Mouse (Mus musculus): ENCODE measurements around the gene Ndst4. TPM values are rescaled to one million over a fixed set of nuclear protein-coding genes. Genes with fewer than 3 reads are reported as not detected.
A peak's percentile ranks its signal among the peaks of the same experiment; 100 is the strongest.

Gene Ndst4
- 2.6 TPM in 2 replicates for polyA plus RNA-seq (2015; fragmentation: Nextera tagmentation; extraction: Ambion mirVana)

GRCm38 (mm10) chr3:125403601-125404396, at the start of gene Ndst4:
Gene Ndst4, plus strand, starts transcription at chr3:125404076.
- H3K27ac ChIP-seq (replicated peaks): peak within 1 kb of the TSS; percentile 55
- no peaks in the 10 kb centered on the region for H3K9me3 ChIP-seq
- ATAC-seq (ENCODE audit: low read depth): peak; percentile 95

DNA sequence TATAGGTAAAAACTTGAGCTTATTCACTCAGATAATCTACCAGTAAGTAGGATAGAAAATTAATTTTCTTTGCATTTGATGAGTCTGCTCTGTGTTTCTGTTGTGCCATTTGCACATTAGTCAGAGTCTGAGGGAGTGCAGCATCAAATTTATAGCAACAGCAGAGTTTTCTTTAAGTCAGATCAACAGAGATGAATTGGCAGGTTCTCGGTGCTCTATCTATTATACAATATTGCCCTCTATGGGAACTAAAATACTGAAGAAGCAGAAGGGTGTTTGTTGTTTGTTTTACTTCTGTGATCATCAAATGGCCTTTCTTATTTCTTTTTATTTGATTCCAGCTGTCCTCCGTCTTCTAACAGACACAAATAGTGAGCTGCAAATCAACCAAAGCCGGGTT, 6.4 kb upstream of the Ndst4 start:
- H3K27me3 ChIP-seq: no peaks in the 10 kb centered on the region
- no peak overlapping the region for H3K9ac ChIP-seq
- no peak for ATAC-seq (ENCODE audit: low read depth)
- no peaks in the 10 kb centered on the region for H3K36me3 ChIP-seq
- H3K4me1 ChIP-seq (replicated peaks): no peaks in the 10 kb centered on the region
- H3K9me3 ChIP-seq: no peaks in the 10 kb centered on the region
- no peak overlapping the region for H3K4me3 ChIP-seq
- H3K4me2 ChIP-seq: no peak overlapping the region
- 70% methylated on average over 3 of the region's 3 CpGs for WGBS
- H3K27ac ChIP-seq (replicated peaks): no peak overlapping the region

More at GRCm38 (mm10) chr3:125403601-125404396, at the start of gene Ndst4:
- H3K4me2 ChIP-seq: peak within 1 kb of the TSS; percentile 61
- WGBS: 8% methylated on average over 14 of the region's 14 CpGs
- H3K36me3 ChIP-seq: no peaks in the 10 kb centered on the region
- peak within 1 kb of the TSS; percentile 61 for H3K9ac ChIP-seq
- H3K4me3 ChIP-seq: peak within 1 kb of the TSS; percentile 44
- peaks cover 13% of the 10 kb centered on the region; the same call in 1 of the 2 replicates for H3K4me1 ChIP-seq (replicated peaks)
- H3K27me3 ChIP-seq: no peaks in the 10 kb centered on the region

GRCm38 (mm10) chr3:125406456-125406855, 2.6 kb downstream of the Ndst4 start:
- H3K9me3 ChIP-seq: no peaks in the 10 kb centered on the region
- H3K9ac ChIP-seq: no peak overlapping the region
- no peaks in the 10 kb centered on the region for H3K27me3 ChIP-seq
- no peak for ATAC-seq (ENCODE audit: low read depth)
- H3K4me1 ChIP-seq (replicated peaks): peaks cover 13% of the 10 kb centered on the region; the same call in 1 of the 2 replicates
- H3K4me2 ChIP-seq: 0 out of 2 replicates have a peak overlapping the region, but pooled peaks have one; percentile 2
- WGBS: 40% methylated on average over 2 of the region's 2 CpGs
- no peaks in the 10 kb centered on the region for H3K36me3 ChIP-seq
- no peak overlapping the region for H3K27ac ChIP-seq (replicated peaks)
- no peak overlapping the region for H3K4me3 ChIP-seq

- Histone ChIP-seq H3K4me1 (replicated peaks) (peaks cover 13% of the 10 kb centered on the region; the same call in 1 of the 2 replicates), H3K27ac (replicated peaks) (no peak overlapping the region), H3K36me3 (no peaks in the 10 kb centered on the region), H3K9ac (no peak overlapping the region), H3K27me3 (no peaks in the 10 kb centered on the region), H3K9me3 (no peaks in the 10 kb centered on the region), H3K4me2 (0 out of 2 replicates have a peak overlapping the region, but pooled peaks have one; percentile 2), H3K4me3 (no peak overlapping the region)
- no peak for ATAC-seq (ENCODE audit: low read depth)
- WGBS: 79% methylated on average over 3 of the region's 3 CpGs
Observed at GRCm38 (mm10) chr3:125406991-125407390, 3.1 kb downstream of the Ndst4 start.

GRCm38 (mm10) chr3:125466894-125467652, 63.2 kb downstream of the Ndst4 start:
- 33% methylated on average over 6 of the region's 6 CpGs for WGBS
- H3K4me2 ChIP-seq: no peak overlapping the region
- no peak overlapping the region for H3K27ac ChIP-seq (replicated peaks)
- H3K9ac ChIP-seq: no peak overlapping the region
- no peaks in the 10 kb centered on the region for H3K27me3 ChIP-seq
- H3K9me3 ChIP-seq: no peaks in the 10 kb centered on the region
- H3K4me3 ChIP-seq: no peak overlapping the region
- no peak for ATAC-seq (ENCODE audit: low read depth)
- no peaks in the 10 kb centered on the region for H3K4me1 ChIP-seq (replicated peaks)
- no peaks in the 10 kb centered on the region for H3K36me3 ChIP-seq

DNA sequence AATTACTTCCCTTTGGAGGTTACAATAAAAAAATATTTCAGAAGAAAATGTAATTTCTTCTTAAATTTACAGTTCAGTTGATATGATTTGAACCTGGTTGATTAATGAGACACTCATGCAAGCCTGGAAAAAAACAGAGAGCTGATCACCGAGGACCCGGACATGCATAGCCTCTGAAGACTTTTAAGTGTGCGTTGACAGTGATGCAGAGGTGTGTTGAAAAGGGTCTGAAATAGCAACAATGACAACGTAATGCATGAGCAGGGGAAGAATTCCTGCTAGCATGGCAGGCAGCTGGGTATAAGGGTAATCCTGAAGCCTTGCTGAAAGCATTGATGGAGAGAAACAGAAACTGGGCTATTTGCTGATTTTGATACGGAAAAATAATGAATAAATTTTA, 106.2 kb downstream of the Ndst4 start:
- no peak overlapping the region for H3K27ac ChIP-seq (replicated peaks)
- WGBS: 81% methylated on average over 5 of the region's 5 CpGs
- no peak for ATAC-seq (ENCODE audit: low read depth)
- H3K9me3 ChIP-seq: no peaks in the 10 kb centered on the region
- H3K36me3 ChIP-seq: no peaks in the 10 kb centered on the region
- H3K4me3 ChIP-seq: no peak overlapping the region
- H3K4me2 ChIP-seq: no peak overlapping the region
- H3K27me3 ChIP-seq: no peaks in the 10 kb centered on the region
- no peaks in the 10 kb centered on the region for H3K4me1 ChIP-seq (replicated peaks)
- no peak overlapping the region for H3K9ac ChIP-seq

GRCm38 (mm10) chr3:125533371-125533770, 129.5 kb downstream of the Ndst4 start:
- Histone ChIP-seq H3K4me3 (no peak overlapping the region), H3K27ac (replicated peaks) (no peak overlapping the region), H3K4me2 (no peak overlapping the region), H3K9me3 (no peaks in the 10 kb centered on the region), H3K4me1 (replicated peaks) (no peaks in the 10 kb centered on the region), H3K9ac (no peak overlapping the region), H3K36me3 (no peaks in the 10 kb centered on the region), H3K27me3 (no peaks in the 10 kb centered on the region)
- ATAC-seq (ENCODE audit: low read depth): no peak
- 50% methylated on average over 8 of the region's 8 CpGs for WGBS

DNA sequence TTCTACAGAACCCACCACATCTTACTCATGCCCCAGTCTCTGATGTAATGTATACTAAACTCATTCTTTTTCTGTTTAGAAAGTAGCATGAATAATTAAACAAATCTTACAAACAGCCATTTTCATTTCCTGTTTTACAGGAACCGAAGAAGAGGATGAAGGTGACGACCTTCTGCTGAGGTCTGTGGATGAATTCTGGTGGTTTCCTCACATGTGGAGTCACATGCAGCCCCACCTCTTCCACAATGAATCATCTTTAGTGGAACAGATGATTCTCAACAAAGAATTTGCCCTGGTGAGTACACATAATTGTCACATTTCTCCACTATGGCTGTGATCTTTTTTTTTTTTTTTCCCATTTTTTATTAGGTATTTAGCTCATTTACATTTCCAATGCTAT, 166.7 kb downstream of the Ndst4 start:
- no peak overlapping the region for H3K9ac ChIP-seq
- 93% methylated on average over 2 of the region's 2 CpGs for WGBS
- no peaks in the 10 kb centered on the region for H3K9me3 ChIP-seq
- no peaks in the 10 kb centered on the region for H3K27me3 ChIP-seq
- H3K36me3 ChIP-seq: no peaks in the 10 kb centered on the region
- H3K4me3 ChIP-seq: no peak overlapping the region
- no peak overlapping the region for H3K27ac ChIP-seq (replicated peaks)
- H3K4me1 ChIP-seq (replicated peaks): no peaks in the 10 kb centered on the region
- no peak for ATAC-seq (ENCODE audit: low read depth)
- H3K4me2 ChIP-seq: no peak overlapping the region

GRCm38 (mm10) chr3:125632233-125632632, 228.4 kb downstream of the Ndst4 start:
- Histone ChIP-seq H3K9ac (no peak overlapping the region), H3K4me2 (no peak overlapping the region), H3K9me3 (no peaks in the 10 kb centered on the region), H3K27me3 (no peaks in the 10 kb centered on the region), H3K4me3 (no peak overlapping the region), H3K27ac (replicated peaks) (no peak overlapping the region), H3K36me3 (no peaks in the 10 kb centered on the region), H3K4me1 (replicated peaks) (no peaks in the 10 kb centered on the region)
- WGBS: 77% methylated on average over 2 of the region's 2 CpGs
- ATAC-seq (ENCODE audit: low read depth): no peak

DNA sequence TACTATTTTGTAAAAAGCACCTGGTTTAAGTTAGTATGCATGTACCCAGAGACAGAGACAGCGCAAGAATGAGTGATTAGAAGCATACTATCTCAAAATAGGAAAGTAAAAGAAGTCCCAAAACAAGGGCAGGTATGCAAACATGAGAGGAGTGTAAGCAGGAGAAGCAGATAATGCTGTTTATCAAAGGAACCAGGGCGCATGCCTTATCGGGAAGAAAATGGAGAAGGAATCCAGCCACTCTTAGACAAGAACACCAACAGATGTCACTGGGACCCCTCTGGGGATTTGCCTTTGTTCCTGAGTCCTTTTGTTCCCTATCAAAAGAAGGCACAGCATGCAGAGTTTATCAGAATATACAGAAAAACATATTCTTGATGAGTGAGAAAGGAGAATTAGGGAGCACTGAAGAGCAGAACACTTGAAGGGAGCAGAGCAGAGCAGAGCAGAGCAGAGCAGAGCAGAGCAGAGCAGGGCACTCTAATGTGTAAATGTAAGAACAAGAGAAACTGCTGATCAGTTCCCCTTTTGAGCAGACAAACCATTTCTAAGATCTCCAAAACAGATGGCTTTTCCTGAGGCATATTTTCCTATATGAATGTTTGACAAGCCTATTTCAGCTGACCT, 251.2 kb downstream of the Ndst4 start:
- Histone ChIP-seq H3K27me3 (no peaks in the 10 kb centered on the region), H3K36me3 (no peaks in the 10 kb centered on the region), H3K4me3 (no peak overlapping the region), H3K4me1 (replicated peaks) (0 out of 2 replicates have a peak, but pooled peaks cover under 1% of the 10 kb centered on the region), H3K27ac (replicated peaks) (no peak overlapping the region), H3K9ac (no peak overlapping the region), H3K9me3 (no peaks in the 10 kb centered on the region), H3K4me2 (no peak overlapping the region)
- WGBS: 55% methylated on average over 3 of the region's 3 CpGs
- no peak for ATAC-seq (ENCODE audit: low read depth)

GRCm38 (mm10) chr3:125660114-125660717, 256.3 kb downstream of the Ndst4 start:
- H3K27me3 ChIP-seq: no peaks in the 10 kb centered on the region
- no peak overlapping the region for H3K9ac ChIP-seq
- no peak overlapping the region for H3K4me2 ChIP-seq
- 0 out of 2 replicates have a peak, but pooled peaks cover 2% of the 10 kb centered on the region for H3K4me1 ChIP-seq (replicated peaks)
- no peak overlapping the region for H3K4me3 ChIP-seq
- H3K27ac ChIP-seq (replicated peaks): no peak overlapping the region
- ATAC-seq (ENCODE audit: low read depth): peak; percentile 74
- 48% methylated on average over 3 of the region's 3 CpGs for WGBS
- no peaks in the 10 kb centered on the region for H3K9me3 ChIP-seq
- H3K36me3 ChIP-seq: no peaks in the 10 kb centered on the region

Data from neural tube, embryonic 13.5 days (tissue).